Mouse (Mus musculus): ENCODE data around the gene Nucb1.

DNA sequence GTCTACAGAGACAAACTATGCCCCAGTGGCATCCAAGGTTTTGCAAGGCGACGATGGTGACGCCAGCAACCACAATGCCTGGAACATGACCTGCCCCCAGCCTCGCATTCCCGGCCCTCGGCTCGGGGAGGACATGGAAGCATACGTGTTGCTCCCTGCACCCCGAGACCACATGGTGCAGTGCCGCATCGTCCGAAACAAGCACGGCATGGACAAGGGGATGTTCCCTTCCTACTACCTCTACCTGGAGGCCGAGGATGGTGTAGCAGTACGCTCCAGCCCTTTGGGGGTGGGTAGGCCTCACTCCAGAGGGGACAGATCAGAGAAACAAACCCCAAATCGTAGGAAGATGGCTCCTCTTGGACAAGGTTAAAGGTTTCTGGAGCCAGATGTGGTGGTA, 8.4 kb upstream of the Nucb1 start:
- TF ChIP-seq CTCF (IDR thresholded peaks at IDR 0.05; ENCODE audit: control insufficient read depth, insufficient read depth, insufficient read length) (no peak), MAX (IDR thresholded peaks at IDR 0.05) (no peak), USF1 (IDR thresholded peaks at IDR 0.05; ENCODE audit: low read depth) (no peak)
